Mouse (Mus musculus): ENCODE data around the gene Dao. TPM values are rescaled to one million over a fixed set of nuclear protein-coding genes. Genes with fewer than 3 reads are reported as not detected.

The Dao gene
- total and polyA plus RNA-seq, 3 experiments = 1.4 to 3.6 (median 1.9) TPM

- H3K79me2 ChIP-seq (replicated peaks; ENCODE audit: control insufficient read depth, extremely low read depth, insufficient read depth, poor library complexity, severe bottlenecking) = no peaks in the 10 kb centered on the region
- no peak overlapping the region for H3K9ac ChIP-seq (ENCODE audit: insufficient read depth, low read depth)
- no peak overlapping the region for H3K4me2 ChIP-seq (ENCODE audit: insufficient read depth, low read depth, poor library complexity, severe bottlenecking)
- H3K36me3 ChIP-seq (replicated peaks in 1 of 2; ENCODE audit: control insufficient read depth in 1 of 2, insufficient read depth in 1 of 2, low read length in 1 of 2) = peaks cover 47 to 86% of the 10 kb centered on the region in 2 experiments
- TF ChIP-seq CHD2 (IDR thresholded peaks at IDR 0.05; ENCODE audit: low read length) = no peak
- no peak for TF ChIP-seq UBTF (IDR thresholded peaks at IDR 0.05; ENCODE audit: low read depth, low read length)
- dilution Hi-C loops (cut with MboI; ENCODE audit: extremely low pct_ligation_motif_present, extremely low pct_unique_long_range_greater_than_20kb, low sequenced_read_pairs) = no loop called here
- H3K4me1 ChIP-seq (ENCODE audit: control insufficient read depth in 1 of 2, insufficient read depth in 2 of 2) = no peaks in the 10 kb centered on the region
- no peak for DNase-seq (ENCODE audit: extremely low read depth)
- H3K27me3 ChIP-seq (replicated peaks) = no peaks in the 10 kb centered on the region
- in situ Hi-C loops (cut with MboI; ENCODE audit: low pct_ligation_motif_present, low pct_unique_long_range_greater_than_20kb, low sequenced_read_pairs) = loop anchor here (5.0 kb wide), 1 partner anchor 97 kb away; no protein-coding TSS in a partner anchor
- no peaks in the 10 kb centered on the region for H3K9me3 ChIP-seq (replicated peaks; ENCODE audit: low read length)
- H3K27ac ChIP-seq (ENCODE audit: insufficient read depth, low read depth) = no peak overlapping the region
- H3K4me3 ChIP-seq (replicated peaks in 1 of 3; ENCODE audit: low read depth in 2 of 3, low read length in 2 of 3, poor library complexity in 1 of 3) = no peak overlapping the region
These were observed 47.8 kb upstream of the Dao start for GRCm38 (mm10) chr5:113955691-113956090.

- peak; percentile 87 for DNase-seq (ENCODE audit: extremely low read depth)
- Histone ChIP-seq H3K27me3 (replicated peaks) (no peaks in the 10 kb centered on the region), H3K9me3 (replicated peaks; ENCODE audit: low read length) (no peaks in the 10 kb centered on the region), H3K4me3 (replicated peaks in 1 of 3; ENCODE audit: low read depth in 2 of 3, low read length in 2 of 3, poor library complexity in 1 of 3) (no peak overlapping the region), H3K4me1 (ENCODE audit: control insufficient read depth in 1 of 2, insufficient read depth in 2 of 2) (no peaks in the 10 kb centered on the region), H3K9ac (ENCODE audit: insufficient read depth, low read depth) (no peak overlapping the region), H3K36me3 (replicated peaks in 1 of 2; ENCODE audit: control insufficient read depth in 1 of 2, insufficient read depth in 1 of 2, low read length in 1 of 2) (peaks cover 45 to 86% of the 10 kb centered on the region in 2 experiments), H3K27ac (ENCODE audit: insufficient read depth, low read depth) (no peak overlapping the region), H3K79me2 (replicated peaks; ENCODE audit: control insufficient read depth, extremely low read depth, insufficient read depth, poor library complexity, severe bottlenecking) (no peaks in the 10 kb centered on the region), H3K4me2 (ENCODE audit: insufficient read depth, low read depth, poor library complexity, severe bottlenecking) (no peak overlapping the region)
- in situ Hi-C loops (cut with MboI; ENCODE audit: low pct_ligation_motif_present, low pct_unique_long_range_greater_than_20kb, low sequenced_read_pairs) = loop anchor here (5.0 kb wide), 1 partner anchor 96 kb away; no protein-coding TSS in a partner anchor
- dilution Hi-C loops (cut with MboI; ENCODE audit: extremely low pct_ligation_motif_present, extremely low pct_unique_long_range_greater_than_20kb, low sequenced_read_pairs) = no loop called here
- TF ChIP-seq ZC3H11A (IDR thresholded peaks at IDR 0.05; ENCODE audit: low read depth, low read length) (peak; percentile 82), SMC3 (IDR thresholded peaks at IDR 0.05; ENCODE audit: low read depth, low read length) (peak; percentile 96), TBP (conservative IDR thresholded peaks at IDR 0.05; ENCODE audit: low read depth, low read length) (no peak), CTCF (conservative IDR thresholded peaks at IDR 0.05 in 1 of 2, IDR thresholded peaks at IDR 0.05 in 1 of 2; ENCODE audit: low read depth in 2 of 2, low read length in 2 of 2) (peak; percentile 91 to 97), MYC (IDR thresholded peaks at IDR 0.05; ENCODE audit: low read depth, low read length) (peak; percentile 52; the same call in 1 of the 2 replicates), ZMIZ1 (IDR thresholded peaks at IDR 0.05; ENCODE audit: low read depth, low read length) (no peak), TCF12 (IDR thresholded peaks at IDR 0.05; ENCODE audit: low read depth, low read length) (0 out of 2 replicates have a peak, but pooled peaks have one; percentile 5), RAD21 (IDR thresholded peaks at IDR 0.05; ENCODE audit: low read depth, low read length) (peak; percentile 92), MAX (IDR thresholded peaks at IDR 0.05; ENCODE audit: low read length) (peak; percentile 37; the same call in 1 of the 2 replicates)
These were observed 47.0 kb upstream of the Dao start for GRCm38 (mm10) chr5:113956510-113956909.

DNA sequence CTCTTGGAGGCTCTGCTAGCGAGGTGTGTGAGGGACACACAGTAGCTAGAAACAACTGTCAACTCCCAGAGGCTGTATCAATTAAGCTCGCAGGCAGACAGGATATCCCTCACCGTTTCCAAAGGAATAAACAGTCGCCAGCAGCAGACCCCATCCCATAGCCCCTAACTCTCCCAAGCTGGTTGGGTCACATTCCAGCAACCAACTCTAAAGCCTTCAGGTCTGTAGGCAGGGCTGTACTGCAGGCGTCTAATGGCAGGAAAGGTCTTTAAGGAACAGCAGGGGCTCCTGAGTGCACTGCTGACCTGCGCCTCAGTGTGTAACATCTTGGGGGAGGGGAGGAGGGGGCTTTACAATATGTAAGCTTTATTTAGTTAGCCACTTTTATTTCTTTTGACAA lies 44.5 kb upstream of the Dao start:
- H3K27me3 ChIP-seq (replicated peaks) = no peaks in the 10 kb centered on the region
- H3K4me2 ChIP-seq (ENCODE audit: insufficient read depth, low read depth, poor library complexity, severe bottlenecking) = no peak overlapping the region
- no peaks in the 10 kb centered on the region for H3K79me2 ChIP-seq (replicated peaks; ENCODE audit: control insufficient read depth, extremely low read depth, insufficient read depth, poor library complexity, severe bottlenecking)
- H3K9ac ChIP-seq (ENCODE audit: insufficient read depth, low read depth) = no peak overlapping the region
- TF ChIP-seq ETS1 (conservative IDR thresholded peaks at IDR 0.05; ENCODE audit: low read depth, low read length) (no peak), SMC3 (IDR thresholded peaks at IDR 0.05; ENCODE audit: low read depth, low read length) (no peak), KAT2A (IDR thresholded peaks at IDR 0.05; ENCODE audit: insufficient replicate concordance, low read length) (no peak), CTCF (conservative IDR thresholded peaks at IDR 0.05 in 1 of 2, IDR thresholded peaks at IDR 0.05 in 1 of 2; ENCODE audit: low read depth in 2 of 2, low read length in 2 of 2) (no peak), CHD1 (IDR thresholded peaks at IDR 0.05; ENCODE audit: low read depth, low read length) (no peak), MXI1 (IDR thresholded peaks at IDR 0.05; ENCODE audit: low read depth, low read length) (no peak), RAD21 (IDR thresholded peaks at IDR 0.05; ENCODE audit: low read depth, low read length) (no peak), CHD2 (IDR thresholded peaks at IDR 0.05; ENCODE audit: low read length) (no peak), MAZ (IDR thresholded peaks at IDR 0.05; ENCODE audit: low read depth, low read length) (no peak), UBTF (IDR thresholded peaks at IDR 0.05; ENCODE audit: low read depth, low read length) (no peak), MYC (IDR thresholded peaks at IDR 0.05; ENCODE audit: low read depth, low read length) (no peak), JUN (IDR thresholded peaks at IDR 0.05; ENCODE audit: insufficient read depth, low read depth, low read length) (no peak), MAX (IDR thresholded peaks at IDR 0.05; ENCODE audit: low read length) (no peak)
- dilution Hi-C loops (cut with MboI; ENCODE audit: extremely low pct_ligation_motif_present, extremely low pct_unique_long_range_greater_than_20kb, low sequenced_read_pairs) = no loop called here
- in situ Hi-C loops (cut with MboI; ENCODE audit: low pct_ligation_motif_present, low pct_unique_long_range_greater_than_20kb, low sequenced_read_pairs) = loop anchor here (5.0 kb wide), 1 partner anchor 93 kb away; no protein-coding TSS in a partner anchor
- H3K4me3 ChIP-seq (replicated peaks in 1 of 3; ENCODE audit: low read depth in 2 of 3, low read length in 2 of 3, poor library complexity in 1 of 3) = no peak overlapping the region
- no peak overlapping the region for H3K27ac ChIP-seq (ENCODE audit: insufficient read depth, low read depth)
- no peak for DNase-seq (ENCODE audit: extremely low read depth)
- peaks cover 6% of the 10 kb centered on the region for H3K9me3 ChIP-seq (replicated peaks; ENCODE audit: low read length)
- peaks cover 32 to 84% of the 10 kb centered on the region in 2 experiments for H3K36me3 ChIP-seq (replicated peaks in 1 of 2; ENCODE audit: control insufficient read depth in 1 of 2, insufficient read depth in 1 of 2, low read length in 1 of 2)
- no peaks in the 10 kb centered on the region for H3K4me1 ChIP-seq (ENCODE audit: control insufficient read depth in 1 of 2, insufficient read depth in 2 of 2)

Data from CH12.LX (cell line).